Mouse (Mus musculus) lung, adult 2 months (tissue): Measurements from ENCODE around the gene Hes1. TPM values are rescaled to one million over a fixed set of nuclear protein-coding genes. Genes with fewer than 3 reads are reported as not detected.

Experiments
- DNase-seq: peaks from one replicate; pipeline ENCODE4 v3.0.0; 2022
- H3K4me1 ChIP-seq: fragments of 200-500 bp; 2 replicates; pipeline ENCODE4 v1.6.1; 2011; ENCODE audit warnings: low read length; ENCODE audit not compliant: control insufficient read depth, insufficient read depth
- H3K4me3 ChIP-seq: fragments of 200-500 bp; replicated peaks from 2 replicates; pipeline ENCODE3; 2011; ENCODE audit warnings: low read depth, mild to moderate bottlenecking, control low read depth, low read length; ENCODE audit errors: extremely low read depth
- CTCF ChIP-seq: fragments of 200-500 bp; IDR thresholded peaks from 2 replicates; pipeline ENCODE4 v1.5.1; 2011; ENCODE audit warnings: mild to moderate bottlenecking, low read length, control low read depth; ENCODE audit not compliant: insufficient read depth
- POLR2A ChIP-seq: fragments of 200-500 bp; IDR thresholded peaks from 2 replicates; pipeline ENCODE4 v1.6.1; 2011; ENCODE audit warnings: low read depth, mild to moderate bottlenecking, control low read depth, low read length, borderline replicate concordance; ENCODE audit errors: extremely low read depth
- WGBS: fragments of 180-500 bp; shearing (Covaris S2); methylation state at CpG from one replicate; pipeline ENCODE4 v1.1.7; 2018; 5-methylcytosine and 5-hydroxymethylcytosine counted together
- polyA plus RNA-seq: library from polyadenylated mRNA; depleted of rRNA; stranded (reverse); fragments of >200 nt; gene quantifications from 2 replicates; pipeline ENCODE4 v1.2.3, GENCODE M21; 2012

Gene Hes1
- polyA plus RNA-seq, 1 experiment, result 167 TPM

- no peak for TF ChIP-seq POLR2A
- no peak for TF ChIP-seq CTCF
- Histone ChIP-seq H3K4me3 (no peak overlapping the region), H3K4me1 (no peaks in the 10 kb centered on the region; the same call in 1 of the 2 replicates)
- WGBS, result 48% methylated on average over 11 of the region's 11 CpGs
- no peak for DNase-seq
Observed at GRCm38 (mm10) chr16:30047421-30047831, 16.8 kb upstream of the Hes1 start.

GRCm38 (mm10) chr16:30050767-30051490, 13.3 kb upstream of the Hes1 start:
- no peak for TF ChIP-seq POLR2A
- no peak for TF ChIP-seq CTCF
- Histone ChIP-seq H3K4me1 (peaks cover 4% of the 10 kb centered on the region), H3K4me3 (no peak overlapping the region)
- DNase-seq, result no peak
- 63% methylated on average over 10 of the region's 10 CpGs for WGBS

- TF ChIP-seq POLR2A (no peak), CTCF (no peak)
- no peak for DNase-seq
- H3K4me3 ChIP-seq, result no peak overlapping the region
- H3K4me1 ChIP-seq, result peaks cover 4% of the 10 kb centered on the region
- WGBS, result 93% methylated on average over 2 of the region's 2 CpGs
Observed at GRCm38 (mm10) chr16:30052271-30052670, 11.9 kb upstream of the Hes1 start.

- DNase-seq, result no peak
- TF ChIP-seq POLR2A (no peak), CTCF (no peak)
- 51% methylated on average over 16 of the region's 16 CpGs for WGBS
- no peak overlapping the region for H3K4me3 ChIP-seq
- H3K4me1 ChIP-seq, result peaks cover 4% of the 10 kb centered on the region
Observed at GRCm38 (mm10) chr16:30052839-30053511, 11.2 kb upstream of the Hes1 start.

GRCm38 (mm10) chr16:30054541-30054940, 9.6 kb upstream of the Hes1 start:
- peaks cover 4% of the 10 kb centered on the region for H3K4me1 ChIP-seq
- WGBS, result 88% methylated on average over 4 of the region's 4 CpGs

GRCm38 (mm10) chr16:30055361-30055889, 8.8 kb upstream of the Hes1 start:
- TF ChIP-seq CTCF, result no peak
- TF ChIP-seq POLR2A, result no peak
- H3K4me3 ChIP-seq, result no peak overlapping the region
- H3K4me1 ChIP-seq, result peaks cover 6% of the 10 kb centered on the region
- no peak for DNase-seq
- 75% methylated on average over 10 of the region's 10 CpGs for WGBS

More at GRCm38 (mm10) chr16:30054541-30054940, 9.6 kb upstream of the Hes1 start:
- no peak for DNase-seq
- H3K4me3 ChIP-seq, result no peak overlapping the region
- TF ChIP-seq POLR2A, result no peak

GRCm38 (mm10) chr16:30055927-30056326, 8.3 kb upstream of the Hes1 start:
- DNase-seq, result no peak
- 72% methylated on average over 7 of the region's 7 CpGs for WGBS
- no peak for TF ChIP-seq CTCF
- no peak for TF ChIP-seq POLR2A
- H3K4me1 ChIP-seq, result peaks cover 6% of the 10 kb centered on the region
- H3K4me3 ChIP-seq, result no peak overlapping the region

- Histone ChIP-seq H3K4me1 (peaks cover 6% of the 10 kb centered on the region), H3K4me3 (no peak overlapping the region)
- peak; percentile 76 for DNase-seq
- WGBS, result 56% methylated on average over 2 of the region's 2 CpGs
- TF ChIP-seq CTCF (no peak), POLR2A (no peak)
Observed at GRCm38 (mm10) chr16:30056906-30057305, 7.3 kb upstream of the Hes1 start.

- 20% methylated on average over 9 of the region's 9 CpGs for WGBS
- peak; percentile 75 for DNase-seq
Observed at GRCm38 (mm10) chr16:30058974-30059717, 5.0 kb upstream of the Hes1 start.

More at GRCm38 (mm10) chr16:30058974-30059717, 5.0 kb upstream of the Hes1 start:
- H3K4me3 ChIP-seq, result no peak overlapping the region
- 0 out of 2 replicates have a peak, but pooled peaks cover 2% of the 10 kb centered on the region for H3K4me1 ChIP-seq
- TF ChIP-seq POLR2A, result 0 out of 2 replicates have a peak, but pooled peaks have one; percentile 4
- no peak for TF ChIP-seq CTCF
